Mouse (Mus musculus): ENCODE results near the gene Syngr3. TPM values are rescaled to one million over a fixed set of nuclear protein-coding genes. Genes with fewer than 3 reads are reported as not detected.

Gene Syngr3
- polyA plus RNA-seq, 1 experiment from 2014 or later: 0.11 TPM

DNA sequence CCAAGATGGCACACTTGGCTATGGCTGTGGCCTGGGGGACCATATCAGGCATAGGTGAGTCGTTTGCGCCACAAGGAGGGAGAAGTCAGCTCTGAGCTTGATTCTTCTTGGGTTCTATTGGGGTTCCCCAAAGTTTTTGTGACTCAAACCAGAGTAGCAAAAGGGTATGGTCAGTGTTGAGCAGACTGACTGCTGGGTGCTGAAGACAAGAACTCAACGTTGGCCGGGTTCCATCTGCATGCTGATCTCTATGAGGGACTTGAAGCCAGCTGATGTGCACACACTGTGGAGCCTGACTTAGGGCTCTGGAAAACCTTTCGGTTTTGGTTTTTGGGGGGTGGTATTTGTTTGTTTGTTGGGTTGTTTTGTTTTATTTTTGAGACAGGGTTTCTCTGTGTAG, 54.1 kb downstream of the Syngr3 start:
- ATAC-seq (no peak), DNase-seq (no peak)
- Histone ChIP-seq H3K4me3 (ENCODE audit: low read depth, low read length) (no peak overlapping the region), H3K4me2 (ENCODE audit: low read depth, low read length) (no peak overlapping the region), H3K27ac (ENCODE audit: low read depth) (no peak overlapping the region), H3K9ac (replicated peaks) (no peak overlapping the region), H3K9me3 (ENCODE audit: low read length) (no peaks in the 10 kb centered on the region), H3K36me3 (replicated peaks; ENCODE audit: insufficient read depth, low read length) (peaks cover 4% of the 10 kb centered on the region), H3K27me3 (ENCODE audit: insufficient read depth, low read length) (no peaks in the 10 kb centered on the region), H3K4me1 (ENCODE audit: insufficient read depth) (peaks cover 19% of the 10 kb centered on the region)
- TF ChIP-seq EP300 (IDR thresholded peaks at IDR 0.05; ENCODE audit: low read depth) (no peak), CTCF (IDR thresholded peaks at IDR 0.05; ENCODE audit: low read depth) (no peak)
- 82% methylated on average over 5 of the region's 5 CpGs for WGBS (ENCODE audit: insufficient replicate concordance)

Other genes starting within 250 kb of the Syngr3 start
- gene Dnase1l2, start 246.8 kb downstream of the Syngr3 start, polyA plus RNA-seq (2015; fragmentation: Nextera tagmentation; extraction: Ambion mirVana): 0.22 and 0.35 TPM in 2 replicates
- gene E4f1, start 219.6 kb downstream of the Syngr3 start, polyA plus RNA-seq (2015; fragmentation: Nextera tagmentation; extraction: Ambion mirVana): 4.5 and 6.4 TPM in 2 replicates
- 35.6 and 40.9 TPM in 2 replicates for gene Pgp, start 219.6 kb downstream of the Syngr3 start, polyA plus RNA-seq (2015; fragmentation: Nextera tagmentation; extraction: Ambion mirVana)
- not detected in 2 replicates for gene Bricd5, start 216.1 kb downstream of the Syngr3 start, polyA plus RNA-seq (2015; fragmentation: Nextera tagmentation; extraction: Ambion mirVana)
- gene Mlst8, start 210.9 kb downstream of the Syngr3 start, polyA plus RNA-seq (2015; fragmentation: Nextera tagmentation; extraction: Ambion mirVana): 6.2 and 8.1 TPM in 2 replicates
- not detected in 2 replicates for gene Caskin1, start 201.4 kb downstream of the Syngr3 start, polyA plus RNA-seq (2015; fragmentation: Nextera tagmentation; extraction: Ambion mirVana)
- 14.1 and 17.2 TPM in 2 replicates for gene Traf7, start 162.0 kb downstream of the Syngr3 start, polyA plus RNA-seq (2015; fragmentation: Nextera tagmentation; extraction: Ambion mirVana)
- 0.45 and 0.81 TPM in 2 replicates for gene Rab26, start 155.7 kb downstream of the Syngr3 start, polyA plus RNA-seq (2015; fragmentation: Nextera tagmentation; extraction: Ambion mirVana)
- gene Pkd1, start 140.1 kb downstream of the Syngr3 start, polyA plus RNA-seq (2015; fragmentation: Nextera tagmentation; extraction: Ambion mirVana): 2.7 and 2.8 TPM in 2 replicates
- 9.3 and 11.3 TPM in 2 replicates for gene Tsc2, start 57.3 kb downstream of the Syngr3 start, polyA plus RNA-seq (2015; fragmentation: Nextera tagmentation; extraction: Ambion mirVana)
- gene Nthl1, start 57.3 kb downstream of the Syngr3 start, polyA plus RNA-seq (2015; fragmentation: Nextera tagmentation; extraction: Ambion mirVana): 3.6 and 4.3 TPM in 2 replicates
- 12.5 and 13.3 TPM in 2 replicates for gene Slc9a3r2, start 39.6 kb downstream of the Syngr3 start, polyA plus RNA-seq (2015; fragmentation: Nextera tagmentation; extraction: Ambion mirVana)
- gene Npw, start 31.5 kb downstream of the Syngr3 start, polyA plus RNA-seq (2015; fragmentation: Nextera tagmentation; extraction: Ambion mirVana): not detected in 2 replicates
- 7.2 and 7.6 TPM in 2 replicates for gene Zfp598, start 20.3 kb downstream of the Syngr3 start, polyA plus RNA-seq (2015; fragmentation: Nextera tagmentation; extraction: Ambion mirVana)
- 46.5 and 50.7 TPM in 2 replicates for gene Gfer, start 6.2 kb upstream of the Syngr3 start, polyA plus RNA-seq (2015; fragmentation: Nextera tagmentation; extraction: Ambion mirVana)
- gene Noxo1, start 6.3 kb upstream of the Syngr3 start, polyA plus RNA-seq (2015; fragmentation: Nextera tagmentation; extraction: Ambion mirVana): 0.51 and 0.58 TPM in 2 replicates
- gene Tbl3, start 17.7 kb upstream of the Syngr3 start, polyA plus RNA-seq (2015; fragmentation: Nextera tagmentation; extraction: Ambion mirVana): 18.1 and 21.5 TPM in 2 replicates
- not detected in 2 replicates for gene Rnf151, start 28.1 kb upstream of the Syngr3 start, polyA plus RNA-seq (2015; fragmentation: Nextera tagmentation; extraction: Ambion mirVana)
- 819 and 856 TPM in 2 replicates for gene Rps2, start 28.2 kb upstream of the Syngr3 start, polyA plus RNA-seq (2015; fragmentation: Nextera tagmentation; extraction: Ambion mirVana)
- gene Ndufb10, start 34.5 kb upstream of the Syngr3 start, polyA plus RNA-seq (2015; fragmentation: Nextera tagmentation; extraction: Ambion mirVana): 355 TPM in 2 replicates
- 0.14 and 1.4 TPM in 2 replicates for gene Rpl3l, start 37.9 kb upstream of the Syngr3 start, polyA plus RNA-seq (2015; fragmentation: Nextera tagmentation; extraction: Ambion mirVana)
- 116 and 119 TPM in 2 replicates for gene Msrb1, start 46.7 kb upstream of the Syngr3 start, polyA plus RNA-seq (2015; fragmentation: Nextera tagmentation; extraction: Ambion mirVana)
- 0.20 and 0.64 TPM in 2 replicates for gene Hs3st6, start 63.0 kb upstream of the Syngr3 start, polyA plus RNA-seq (2015; fragmentation: Nextera tagmentation; extraction: Ambion mirVana)
- 0.97 and 1.2 TPM in 2 replicates for gene Meiob, start 114.3 kb upstream of the Syngr3 start, polyA plus RNA-seq (2015; fragmentation: Nextera tagmentation; extraction: Ambion mirVana)
- gene Hagh, start 150.2 kb upstream of the Syngr3 start, polyA plus RNA-seq (2015; fragmentation: Nextera tagmentation; extraction: Ambion mirVana): 233 and 241 TPM in 2 replicates
- gene Fahd1, start 160.4 kb upstream of the Syngr3 start, polyA plus RNA-seq (2015; fragmentation: Nextera tagmentation; extraction: Ambion mirVana): 84.9 and 90.0 TPM in 2 replicates
- gene Igfals, start 176.0 kb upstream of the Syngr3 start, polyA plus RNA-seq (2015; fragmentation: Nextera tagmentation; extraction: Ambion mirVana): 28.0 and 32.4 TPM in 2 replicates
- 41.5 and 46.4 TPM in 2 replicates for gene Nubp2, start 196.4 kb upstream of the Syngr3 start, polyA plus RNA-seq (2015; fragmentation: Nextera tagmentation; extraction: Ambion mirVana)
- 43.5 and 45.5 TPM in 2 replicates for gene Spsb3, start 196.7 kb upstream of the Syngr3 start, polyA plus RNA-seq (2015; fragmentation: Nextera tagmentation; extraction: Ambion mirVana)
- 11.3 and 11.9 TPM in 2 replicates for gene Eme2, start 205.1 kb upstream of the Syngr3 start, polyA plus RNA-seq (2015; fragmentation: Nextera tagmentation; extraction: Ambion mirVana)
- gene Mrps34, start 205.2 kb upstream of the Syngr3 start, polyA plus RNA-seq (2015; fragmentation: Nextera tagmentation; extraction: Ambion mirVana): 99.6 and 101 TPM in 2 replicates
- gene Nme3, start 206.5 kb upstream of the Syngr3 start, polyA plus RNA-seq (2015; fragmentation: Nextera tagmentation; extraction: Ambion mirVana): 37.1 and 37.8 TPM in 2 replicates
- gene Mapk8ip3, start 247.0 kb upstream of the Syngr3 start, polyA plus RNA-seq (2015; fragmentation: Nextera tagmentation; extraction: Ambion mirVana): 4.0 and 4.5 TPM in 2 replicates